Mouse (Mus musculus) heart, postnatal 4 days (tissue): ENCODE measurements around the gene Ano1. TPM values are rescaled to one million over a fixed set of nuclear protein-coding genes. Genes with fewer than 3 reads are reported as not detected.

Source experiments
- total RNA-seq, 2 experiments: library from RNA; stranded (reverse); gene quantifications; 2 replicates each; pipeline ENCODE4 v1.2.3; 2021

The Ano1 gene
- total RNA-seq, 2 experiments from 2014 or later = 12.5 to 15.9 TPM

Other genes with a start within 250 kb of the Ano1 start
- gene Ppfia1, start 198.2 kb downstream of the Ano1 start, total RNA-seq = 10 to 100 TPM; 94.6 to 99.9 TPM
- gene Fadd, start 169.5 kb downstream of the Ano1 start, total RNA-seq = 10 to 100 TPM; 16.6 to 16.7 TPM
- gene Fgf3, start 86.1 kb upstream of the Ano1 start, total RNA-seq = not detected
- not detected for gene Fgf4, start 95.4 kb upstream of the Ano1 start, total RNA-seq
- not detected for gene Fgf15, start 144.6 kb upstream of the Ano1 start, total RNA-seq
- 10 to 100 TPM; 13.8 to 14.8 TPM for gene LTO1, start 163.1 kb upstream of the Ano1 start, total RNA-seq
- 100 to 1,000 TPM; 128 to 130 TPM for gene Ccnd1, start 188.0 kb upstream of the Ano1 start, total RNA-seq